ENCODE assay signal across 24 mouse cellular contexts in the genomic region with DNA sequence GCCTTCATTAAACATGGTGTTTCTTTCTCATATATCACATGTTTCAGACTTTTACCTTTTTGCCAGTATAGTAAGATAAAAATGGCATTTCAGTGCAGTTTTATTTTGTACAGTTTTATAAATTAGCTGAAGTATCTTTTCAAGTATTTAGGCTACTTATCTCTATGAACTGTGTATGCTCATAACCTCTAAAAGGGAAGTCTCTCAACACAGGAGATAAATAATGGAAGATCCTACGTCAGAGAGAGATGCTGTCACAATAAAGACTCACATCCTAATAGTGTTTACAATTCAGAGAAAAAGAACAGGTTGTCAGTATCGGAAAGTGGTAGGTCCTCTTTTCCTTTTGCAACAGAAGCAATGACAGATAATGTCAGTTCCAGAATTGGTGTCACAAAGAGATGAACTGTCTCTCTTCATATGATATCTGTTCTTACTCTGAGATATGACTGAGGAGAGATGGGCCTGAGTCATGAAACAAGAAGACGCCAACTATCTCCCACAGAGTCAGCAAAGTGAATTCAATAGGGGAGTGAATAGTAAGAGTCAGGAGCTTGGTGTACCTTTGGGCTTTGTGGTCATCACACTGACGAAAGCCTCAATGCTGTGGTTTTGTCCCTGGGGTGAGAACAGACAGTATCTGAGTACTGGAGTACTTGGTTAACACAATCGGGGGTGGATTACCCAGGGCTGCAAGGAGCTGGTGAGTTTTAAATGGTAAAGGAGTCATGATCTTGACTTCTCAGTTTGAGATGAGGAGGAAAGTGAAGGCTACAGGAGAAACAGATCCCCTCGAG. TPM values are rescaled to one million over a fixed set of nuclear protein-coding genes. Genes with fewer than 3 reads are reported as not detected.
DNase-seq lines count a peak whose midpoint lies in the region; ATAC-seq and TF ChIP-seq lines count a peak whose summit lies in the region.
"Had no signal": no experiment of that assay in that cellular context is flagged by ENCODE, and none has a peak within 500 bp of the region (broad histone marks: within the 10 kb centered on the region; RNA-seq: fewer than 3 reads in every experiment).

No protein-coding gene starts in this region.

- H3K4me3 ChIP-seq in CH12.LX (replicated peaks in 1 of 3; ENCODE audit: low read depth in 2 of 3, low read length in 2 of 3, poor library complexity in 1 of 3), result no peak overlapping the region
- H3K4me3 ChIP-seq: embryonic facial prominence, embryonic 10.5 days; forebrain, embryonic 12.5 days; heart, embryonic 10.5 days; heart, embryonic 15.5 days; hindbrain, embryonic 13.5 days; intestine, embryonic 15.5 days had no signal

- no peak for TF ChIP-seq POLR2A in CH12.LX (IDR thresholded peaks at IDR 0.05; ENCODE audit: low read depth, low read length)

- H3K9me3 ChIP-seq in CH12.LX (replicated peaks; ENCODE audit: low read length), result no peaks in the 10 kb centered on the region
- H3K9me3 ChIP-seq: embryonic facial prominence, embryonic 10.5 days; forebrain, embryonic 12.5 days; heart, embryonic 10.5 days; heart, embryonic 15.5 days; hindbrain, embryonic 13.5 days; intestine, embryonic 15.5 days had no signal

- ATAC-seq in common myeloid progenitor, adult 5-6 weeks (replicated peaks; ENCODE audit: low read depth, poor library complexity, severe bottlenecking), result peak; percentile 59
- peak; percentile 42 for ATAC-seq in megakaryocyte progenitor cell, adult 5-6 weeks (replicated peaks; ENCODE audit: poor library complexity)
- no peak for ATAC-seq in inflammation-experienced regulatory T-cells, adult 6 months
- ATAC-seq: activated CD4-positive, CD25-positive, alpha-beta regulatory T cell, adult 4 months; forebrain, embryonic 16.5 days; hindbrain, postnatal 0 days; intestine, embryonic 15.5 days; Patski had no signal

- H3K4me1 ChIP-seq in CH12.LX (ENCODE audit: control insufficient read depth in 1 of 2, insufficient read depth in 2 of 2), result peaks cover 0 to 11% of the 10 kb centered on the region in 2 experiments; a peak in 3 of 4 replicates
- H3K4me1 ChIP-seq: embryonic facial prominence, embryonic 10.5 days; forebrain, embryonic 12.5 days; heart, embryonic 10.5 days; heart, embryonic 15.5 days; hindbrain, embryonic 13.5 days; intestine, embryonic 15.5 days had no signal

- DNase-seq in CH12.LX (ENCODE audit: extremely low read depth), result peak; percentile 56
- peak; percentile 10 to 28 for DNase-seq in natural killer cell, adult 2 months (ENCODE audit: low spot score in 2 of 2)
- DNase-seq in heart, adult 18-20 months, result no peak
- no peak for DNase-seq in heart, adult 9 months (ENCODE audit: low spot score in 2 of 2)
- DNase-seq in left cerebral cortex, adult 11 months (ENCODE audit: low spot score), result no peak
- DNase-seq: adrenal gland, postnatal 14 days; cerebellum, adult 11-12 months; cerebellum, adult 9-11 months; cerebellum, postnatal 36 days; gastrocnemius, postnatal 14 days; heart, postnatal 14 days had no signal

- dilution Hi-C loops in CH12.LX (cut with MboI; ENCODE audit: extremely low pct_ligation_motif_present, extremely low pct_unique_long_range_greater_than_20kb, low sequenced_read_pairs), result no loop called here

- in situ Hi-C loops in CH12.LX (cut with MboI; ENCODE audit: low pct_ligation_motif_present, low pct_unique_long_range_greater_than_20kb, low sequenced_read_pairs), result no loop called here

- no peak overlapping the region for H3K9ac ChIP-seq in CH12.LX (ENCODE audit: insufficient read depth, low read depth)
- H3K9ac ChIP-seq: forebrain, embryonic 12.5 days; heart, embryonic 15.5 days; hindbrain, embryonic 13.5 days; intestine, embryonic 15.5 days had no signal

- no peak for TF ChIP-seq RAD21 in CH12.LX (IDR thresholded peaks at IDR 0.05; ENCODE audit: low read depth, low read length)

- no peaks in the 10 kb centered on the region for H3K79me2 ChIP-seq in CH12.LX (replicated peaks; ENCODE audit: control insufficient read depth, extremely low read depth, insufficient read depth, poor library complexity, severe bottlenecking)

- H3K27ac ChIP-seq in CH12.LX (ENCODE audit: insufficient read depth, low read depth), result no peak overlapping the region
- H3K27ac ChIP-seq: embryonic facial prominence, embryonic 10.5 days; forebrain, embryonic 12.5 days; heart, embryonic 10.5 days; heart, embryonic 15.5 days; hindbrain, embryonic 13.5 days; hindbrain, postnatal 0 days; intestine, embryonic 15.5 days had no signal

- no peaks in the 10 kb centered on the region for H3K36me3 ChIP-seq in CH12.LX (replicated peaks in 1 of 2; ENCODE audit: control insufficient read depth in 1 of 2, insufficient read depth in 1 of 2, low read length in 1 of 2)
- H3K36me3 ChIP-seq: embryonic facial prominence, embryonic 10.5 days; forebrain, embryonic 12.5 days; heart, embryonic 10.5 days; heart, embryonic 15.5 days; hindbrain, embryonic 13.5 days; intestine, embryonic 15.5 days had no signal

- no peak for TF ChIP-seq EP300 in CH12.LX (IDR thresholded peaks at IDR 0.05; ENCODE audit: low read length)

- H3K4me2 ChIP-seq in CH12.LX (ENCODE audit: insufficient read depth, low read depth, poor library complexity, severe bottlenecking), result no peak overlapping the region
- H3K4me2 ChIP-seq: forebrain, embryonic 12.5 days; heart, embryonic 15.5 days; hindbrain, embryonic 13.5 days; intestine, embryonic 15.5 days had no signal

- H3K27me3 ChIP-seq in CH12.LX (replicated peaks), result no peaks in the 10 kb centered on the region
- H3K27me3 ChIP-seq: forebrain, embryonic 12.5 days; heart, embryonic 15.5 days; hindbrain, embryonic 13.5 days; intestine, embryonic 15.5 days; Patski had no signal

- no peak for TF ChIP-seq CTCF in CH12.LX (conservative IDR thresholded peaks at IDR 0.05 in 1 of 2, IDR thresholded peaks at IDR 0.05 in 1 of 2; ENCODE audit: low read depth in 2 of 2, low read length in 2 of 2)

TF ChIP-seq in CH12.LX, 34 proteins besides CTCF, POLR2A, EP300 and RAD21:
- TF ChIP-seq KAT2A (IDR thresholded peaks at IDR 0.05; ENCODE audit: insufficient replicate concordance, low read length) (no peak), ETS1 (conservative IDR thresholded peaks at IDR 0.05; ENCODE audit: low read depth, low read length) (peak; percentile 12; the same call in 1 of the 2 replicates), ZKSCAN1 (IDR thresholded peaks at IDR 0.05; ENCODE audit: borderline replicate concordance, low read depth, low read length) (no peak), GABPA (IDR thresholded peaks at IDR 0.05; ENCODE audit: insufficient replicate concordance, low read depth, low read length) (no peak), BHLHE40 (IDR thresholded peaks at IDR 0.05; ENCODE audit: low read depth, low read length) (0 out of 2 replicates have a peak, but pooled peaks have one; percentile 12)

RNA-seq across cellular contexts. Expression of a gene that starts 58.3 kb away (rescaled TPM):
- total RNA-seq in CH12.LX (2012; rRNA removed), result 1,970 and 2,180 TPM in 2 replicates
- 2,005 and 2,193 TPM in 2 replicates for total RNA-seq in CH12.LX (2014; rRNA removed)
- 913 and 1,042 TPM in 2 replicates for polyA plus RNA-seq in CH12.LX (2012; ENCODE audit: insufficient read length, low read depth)
- 1,609 and 2,545 TPM in 2 replicates for total RNA-seq in common myeloid progenitor, adult 5-6 weeks (2017)
- 2,184 and 2,282 TPM in 2 replicates for total RNA-seq in megakaryocyte progenitor cell, adult 5-6 weeks (2015)
- 1,741 and 2,365 TPM in 2 replicates for total RNA-seq in megakaryocyte progenitor cell, adult 5-6 weeks (2017)
- 100 to 1,000 TPM; 170 to 197 TPM for total RNA-seq in heart, adult 18-20 months (2021)
- 1,000 to 10,000 TPM in 2 of 3 experiments, 100 to 1,000 TPM in 1; 794 to 1,408 (median 1,278) TPM for polyA plus RNA-seq in inflammation-experienced regulatory T-cells, adult 6 months (2017; shearing (Covaris generic))

Comparison
In these comparisons a context has a peak if more than half of its experiments do, and no peak if none do; other contexts are left out.
1. DNase-seq: peak in CH12.LX (single experiment) and natural killer cell, adult 2 months (2 of 2); none in heart, adult 18-20 months (0 of 2), heart, adult 9 months (0 of 2) and left cerebral cortex, adult 11 months (single experiment).